Mouse (Mus musculus) cortical plate, adult 2 months (tissue): ENCODE results near the gene Olfr883.

ENCODE experiments used
- CTCF ChIP-seq: fragments of 200-500 bp; IDR thresholded peaks from 2 replicates; pipeline ENCODE4 v1.5.1; 2011; ENCODE audit warnings: mild to moderate bottlenecking, control low read depth, low read length; ENCODE audit not compliant: insufficient read depth; ENCODE audit errors: extremely low read depth
- POLR2A ChIP-seq: fragments of 200-500 bp; IDR thresholded peaks from 2 replicates; pipeline ENCODE4 v1.6.1; 2011; ENCODE audit warnings: mild to moderate bottlenecking, low read length, control low read depth; ENCODE audit not compliant: insufficient read depth; ENCODE audit errors: extremely low read depth

GRCm38 (mm10) chr9:38061022-38061421, 35.4 kb downstream of the Olfr883 start, which contains the start of gene Olfr885:
- TF ChIP-seq CTCF (no peak), POLR2A (no peak)
